Mouse (Mus musculus): ENCODE measurements around the gene Socs2.
"Not testable (repeated sequence)": the region's sequence is repeated elsewhere in the genome, so short reads cannot be mapped to it uniquely, and the experiment has no call there.

The Socs2 gene

GRCm38 (mm10) chr10:95390871-95391270 lies 26.1 kb downstream of the Socs2 start:
- DNase-seq, result no peak

GRCm38 (mm10) chr10:95389805-95390204 lies 27.2 kb downstream of the Socs2 start:
- DNase-seq, result not testable (repeated sequence)

- peak; percentile 78 for DNase-seq
Observed at GRCm38 (mm10) chr10:95388821-95389477, 28.0 kb downstream of the Socs2 start.

- DNase-seq, result no peak
Observed at GRCm38 (mm10) chr10:95386527-95386926, 30.5 kb downstream of the Socs2 start.

- DNase-seq, result peak; percentile 67
Observed at GRCm38 (mm10) chr10:95385801-95386203, 31.2 kb downstream of the Socs2 start.

GRCm38 (mm10) chr10:95385081-95385480 lies 31.9 kb downstream of the Socs2 start:
- DNase-seq, result no peak

GRCm38 (mm10) chr10:95384446-95384845 lies 32.5 kb downstream of the Socs2 start:
- DNase-seq, result no peak

GRCm38 (mm10) chr10:95373340-95373739 lies 43.6 kb downstream of the Socs2 start:
- no peak for DNase-seq

GRCm38 (mm10) chr10:95371942-95372341 lies 45.0 kb downstream of the Socs2 start:
- DNase-seq, result no peak

- no peak for DNase-seq
Observed at GRCm38 (mm10) chr10:95369190-95369589, 47.8 kb downstream of the Socs2 start.

GRCm38 (mm10) chr10:95368151-95368550 lies 48.8 kb downstream of the Socs2 start:
- no peak for DNase-seq

GRCm38 (mm10) chr10:95367661-95368089 lies 49.3 kb downstream of the Socs2 start:
- no peak for DNase-seq

- no peak for DNase-seq
Observed at GRCm38 (mm10) chr10:95367241-95367640, 49.7 kb downstream of the Socs2 start.

- no peak for DNase-seq
Observed at GRCm38 (mm10) chr10:95362326-95362725, 54.7 kb downstream of the Socs2 start.

- peak; percentile 60 for DNase-seq
Observed at GRCm38 (mm10) chr10:95361260-95361841, 55.6 kb downstream of the Socs2 start.

GRCm38 (mm10) chr10:95360048-95360447 lies 56.9 kb downstream of the Socs2 start:
- no peak for DNase-seq

- DNase-seq, result no peak
Observed at GRCm38 (mm10) chr10:95357721-95358120, 59.3 kb downstream of the Socs2 start.

- DNase-seq, result no peak
Observed at GRCm38 (mm10) chr10:95356711-95357110, 60.3 kb downstream of the Socs2 start.

GRCm38 (mm10) chr10:95355678-95356268 lies 61.2 kb downstream of the Socs2 start:
- no peak for DNase-seq

- no peak for DNase-seq
Observed at GRCm38 (mm10) chr10:95354673-95355072, 62.3 kb downstream of the Socs2 start.

GRCm38 (mm10) chr10:95354047-95354446 lies 62.9 kb downstream of the Socs2 start:
- no peak for DNase-seq

GRCm38 (mm10) chr10:95348457-95348856 lies 68.5 kb downstream of the Socs2 start:
- no peak for DNase-seq

- DNase-seq, result no peak
Observed at GRCm38 (mm10) chr10:95347776-95348175, 69.2 kb downstream of the Socs2 start.

- DNase-seq, result no peak
Observed at GRCm38 (mm10) chr10:95342833-95343590, 74.0 kb downstream of the Socs2 start.
